Comparison of ENCODE assay signal across 31 mouse cellular contexts in genomic region chr4:49637821-49638220, GRCm38 (mm10). TPM values are rescaled to one million over a fixed set of nuclear protein-coding genes. Genes with fewer than 3 reads are reported as not detected.
"Had no signal": no experiment of that assay in that cellular context is flagged by ENCODE, and none has a peak within 500 bp of the region (broad histone marks: within the 10 kb centered on the region; RNA-seq: fewer than 3 reads in every experiment).

No protein-coding gene starts in this region.

- H3K27me3 ChIP-seq: heart, embryonic 12.5 days; hindbrain, embryonic 13.5 days; hindbrain, embryonic 15.5 days; kidney, embryonic 15.5 days; limb, embryonic 12.5 days; liver, embryonic 13.5 days had no signal

- H3K4me1 ChIP-seq: heart, embryonic 10.5 days had no signal

- H3K4me3 ChIP-seq: heart, embryonic 10.5 days; heart, embryonic 12.5 days; hindbrain, embryonic 13.5 days; hindbrain, embryonic 15.5 days; kidney, embryonic 15.5 days; left cerebral cortex, adult 2 months; limb, embryonic 10.5 days; limb, embryonic 12.5 days; liver, embryonic 13.5 days had no signal

- DNase-seq: gastrocnemius, postnatal 14 days; gastrocnemius, postnatal 36 days; heart, adult 18-20 months; heart, postnatal 10 days; kidney, adult 11 months; kidney, adult 2 months; kidney, adult 9 months; kidney, postnatal 14 days; kidney, postnatal 36 days; layer of hippocampus, adult 9-11 months; liver; liver, embryonic 13.5 days had no signal

- H3K27ac ChIP-seq: heart, embryonic 10.5 days; hindbrain, embryonic 13.5 days; hindbrain, embryonic 15.5 days; hindbrain, postnatal 0 days; kidney, embryonic 15.5 days; kidney, postnatal 0 days; left cerebral cortex, adult 2 months; limb, embryonic 10.5 days; limb, embryonic 12.5 days; liver, embryonic 13.5 days had no signal

RNA-seq across cellular contexts. Expression of gene Ppp3r2, which starts 44.0 kb away (rescaled TPM):
- total RNA-seq: gastrocnemius, adult 18-20 months; gastrocnemius, adult 8-10 months; gastrocnemius, postnatal 14 days; gastrocnemius, postnatal 36 days; heart, adult 18-20 months; heart, adult 8-10 months; heart, postnatal 10 days; heart, postnatal 25 days; hematopoietic stem cell, adult 5-6 weeks had no signal
- polyA plus RNA-seq: heart, embryonic 14.5 days; heart, embryonic 16.5 days; hindbrain, embryonic 11.5 days; kidney, postnatal 0 days; large intestine, adult 2 months; liver, embryonic 13.5 days had no signal
